Mouse (Mus musculus) midbrain, embryonic 11.5 days (tissue): ENCODE measurements around the gene Pifo. TPM values are rescaled to one million over a fixed set of nuclear protein-coding genes. Genes with fewer than 3 reads are reported as not detected.
"Not testable (repeated sequence)": the region's sequence is repeated elsewhere in the genome, so short reads cannot be mapped to it uniquely, and the experiment has no call there.

Source experiments
- ATAC-seq: fragments of 200-750 bp; cut with Nextera tagmentation; 2 replicates; pipeline ENCODE4 v1.8.0; 2017; ENCODE audit warnings: moderate TSS enrichment, moderate library complexity; ENCODE audit not compliant: low FRiP score
- DNase-seq: peaks from one replicate; pipeline ENCODE4 v3.0.0; 2015; ENCODE audit warnings: low spot score; ENCODE audit errors: missing footprints
- H3K27ac ChIP-seq: fragments of 300-500 bp; sonication (generic); 2 replicates; pipeline ENCODE4 v1.5.1; 2014; ENCODE audit warnings: low read depth, low read length
- H3K27me3 ChIP-seq: fragments of 300-500 bp; sonication (generic); 2 replicates; pipeline ENCODE4 v1.6.1; 2014; ENCODE audit warnings: mild to moderate bottlenecking, low read length, moderate library complexity, mixed read lengths; ENCODE audit not compliant: control insufficient read depth, insufficient read depth
- H3K36me3 ChIP-seq: fragments of 300-500 bp; sonication (generic); 2 replicates; pipeline ENCODE4 v1.6.1; 2014; ENCODE audit warnings: mild to moderate bottlenecking, low read length, moderate library complexity, mixed read lengths; ENCODE audit not compliant: control insufficient read depth, insufficient read depth
- H3K4me1 ChIP-seq: fragments of 300-500 bp; sonication (generic); 2 replicates; pipeline ENCODE4 v1.6.1; 2014; ENCODE audit warnings: low read length; ENCODE audit not compliant: control insufficient read depth, insufficient read depth
- H3K4me2 ChIP-seq: fragments of 300-500 bp; sonication (generic); 2 replicates; pipeline ENCODE4 v1.6.1; 2014; ENCODE audit warnings: mild to moderate bottlenecking, moderate library complexity
- H3K4me3 ChIP-seq: fragments of 300-500 bp; sonication (generic); 2 replicates; pipeline ENCODE4 v1.5.1; 2014; ENCODE audit warnings: low read depth, low read length
- H3K9ac ChIP-seq: fragments of 300-500 bp; sonication (generic); 2 replicates; pipeline ENCODE4 v1.6.1; 2014; ENCODE audit warnings: low read length
- H3K9me3 ChIP-seq: fragments of 300-500 bp; sonication (generic); 2 replicates; pipeline ENCODE4 v1.6.1; 2016; ENCODE audit warnings: low read length; ENCODE audit not compliant: control insufficient read depth
- WGBS: fragments of 180-500 bp; shearing (Covaris S2); extraction: QIAGEN DNeasy Blood & Tissue Kit; methylation state at CpG from one replicate; pipeline ENCODE4 v1.1.7; 2014; 5-methylcytosine and 5-hydroxymethylcytosine counted together
- polyA plus RNA-seq: library from polyadenylated mRNA; unstranded; fragments of >200 nt; fragmentation: Nextera tagmentation; extraction: Ambion mirVana; gene quantifications from 2 replicates; pipeline ENCODE4 v1.2.1, GENCODE M21; 2014

Pifo gene
- polyA plus RNA-seq, result 0.20 TPM in 1 of 2 replicates, not detected in the other

- no peaks in the 10 kb centered on the region for H3K27me3 ChIP-seq
- H3K4me1 ChIP-seq, result no peaks in the 10 kb centered on the region
- H3K9ac ChIP-seq, result no peak within 1 kb of the TSS
- H3K36me3 ChIP-seq, result no peaks in the 10 kb centered on the region
- no peak for DNase-seq
- H3K4me2 ChIP-seq, result no peak within 1 kb of the TSS
- 89% methylated on average over 2 of the region's 2 CpGs for WGBS
- no peak within 1 kb of the TSS for H3K27ac ChIP-seq
- no peak within 1 kb of the TSS for H3K4me3 ChIP-seq
- no peaks in the 10 kb centered on the region for H3K9me3 ChIP-seq
- no peak for ATAC-seq
These were observed at the start of gene Pifo for GRCm38 (mm10) chr3:106014546-106014945. Pifo (minus strand) TSS chr3:106014646.

- Histone ChIP-seq H3K9me3 (no peaks in the 10 kb centered on the region), H3K4me3 (no peak overlapping the region), H3K36me3 (no peaks in the 10 kb centered on the region), H3K9ac (no peak overlapping the region), H3K27me3 (no peaks in the 10 kb centered on the region), H3K4me2 (no peak overlapping the region), H3K4me1 (no peaks in the 10 kb centered on the region), H3K27ac (no peak overlapping the region)
- ATAC-seq (no peak), DNase-seq (no peak)
- 69% methylated on average over 3 of the region's 3 CpGs for WGBS
These were observed 43.5 kb upstream of the Pifo start for GRCm38 (mm10) chr3:106057966-106058365.

- Histone ChIP-seq H3K9ac (no peak overlapping the region), H3K4me1 (no peaks in the 10 kb centered on the region), H3K9me3 (no peaks in the 10 kb centered on the region), H3K4me2 (no peak overlapping the region), H3K27ac (no peak overlapping the region), H3K27me3 (no peaks in the 10 kb centered on the region), H3K4me3 (no peak overlapping the region), H3K36me3 (no peaks in the 10 kb centered on the region)
- DNase-seq (no peak), ATAC-seq (no peak)
- 68% methylated on average over 18 of the region's 18 CpGs for WGBS
These were observed 37.5 kb upstream of the Pifo start for GRCm38 (mm10) chr3:106051896-106052295.

- Histone ChIP-seq H3K4me1 (no peaks in the 10 kb centered on the region), H3K27me3 (no peaks in the 10 kb centered on the region), H3K36me3 (no peaks in the 10 kb centered on the region), H3K4me2 (no peak overlapping the region), H3K4me3 (no peak overlapping the region), H3K9me3 (no peaks in the 10 kb centered on the region), H3K9ac (no peak overlapping the region), H3K27ac (no peak overlapping the region)
- ATAC-seq (no peak), DNase-seq (no peak)
- 92% methylated on average over 2 of the region's 2 CpGs for WGBS
These were observed 25.9 kb upstream of the Pifo start for GRCm38 (mm10) chr3:106040306-106040705.

- DNase-seq (no peak), ATAC-seq (no peak)
- 89% methylated on average over 1 of the region's 1 CpGs for WGBS
- no peaks in the 10 kb centered on the region for H3K27me3 ChIP-seq
- H3K4me3 ChIP-seq, result no peak within 1 kb of the TSS
- H3K9ac ChIP-seq, result no peak within 1 kb of the TSS
- no peaks in the 10 kb centered on the region for H3K9me3 ChIP-seq
- H3K36me3 ChIP-seq, result no peaks in the 10 kb centered on the region
- no peak within 1 kb of the TSS for H3K27ac ChIP-seq
- H3K4me2 ChIP-seq, result no peak within 1 kb of the TSS
- H3K4me1 ChIP-seq, result no peaks in the 10 kb centered on the region
These were observed 18.3 kb upstream of the Pifo start, which contains the start of gene Chil5 for GRCm38 (mm10) chr3:106032781-106033180. Chil5 (minus strand) TSS chr3:106032814.

- no peak overlapping the region for H3K9ac ChIP-seq
- no peak for DNase-seq
- no peak overlapping the region for H3K4me3 ChIP-seq
- H3K4me2 ChIP-seq, result no peak overlapping the region
- 80% methylated on average over 2 of the region's 2 CpGs for WGBS
- H3K27me3 ChIP-seq, result no peaks in the 10 kb centered on the region
- H3K9me3 ChIP-seq, result no peaks in the 10 kb centered on the region
- no peaks in the 10 kb centered on the region for H3K4me1 ChIP-seq
- ATAC-seq, result no peak
- H3K36me3 ChIP-seq, result no peaks in the 10 kb centered on the region
- H3K27ac ChIP-seq, result no peak overlapping the region
These were observed 9.7 kb upstream of the Pifo start for GRCm38 (mm10) chr3:106024135-106024534.

- DNase-seq, result no peak
- H3K36me3 ChIP-seq, result no peaks in the 10 kb centered on the region
- no peaks in the 10 kb centered on the region for H3K9me3 ChIP-seq
- no peak overlapping the region for H3K4me3 ChIP-seq
- no peak overlapping the region for H3K9ac ChIP-seq
- no peaks in the 10 kb centered on the region for H3K27me3 ChIP-seq
- no peak overlapping the region for H3K27ac ChIP-seq
- H3K4me1 ChIP-seq, result no peaks in the 10 kb centered on the region
- no peak overlapping the region for H3K4me2 ChIP-seq
- no peak for ATAC-seq
These were observed 7.4 kb upstream of the Pifo start for GRCm38 (mm10) chr3:106021840-106022239.

GRCm38 (mm10) chr3:106003360-106003759 lies 11.1 kb downstream of the Pifo start:
- not testable (repeated sequence) for H3K4me1 ChIP-seq

GRCm38 (mm10) chr3:106001416-106002370 lies 12.8 kb downstream of the Pifo start:
- Histone ChIP-seq H3K4me1 (peaks cover 7% of the 10 kb centered on the region; the same call in 1 of the 2 replicates), H3K4me2 (peak overlapping the region; percentile 38), H3K9ac (no peak overlapping the region; the same call in 1 of the 2 replicates), H3K9me3 (no peaks in the 10 kb centered on the region), H3K4me3 (peak overlapping the region; percentile 16; the same call in 1 of the 2 replicates), H3K27me3 (no peaks in the 10 kb centered on the region), H3K36me3 (no peaks in the 10 kb centered on the region), H3K27ac (no peak overlapping the region)
- ATAC-seq, result peak; percentile 96
- DNase-seq, result peak; percentile 85
- WGBS, result 19% methylated on average over 17 of the region's 17 CpGs

More at GRCm38 (mm10) chr3:106003360-106003759, 11.1 kb downstream of the Pifo start:
- H3K4me3 ChIP-seq, H3K4me2 ChIP-seq, H3K9me3 ChIP-seq, H3K36me3 ChIP-seq, ATAC-seq, DNase-seq, H3K9ac ChIP-seq, H3K27ac ChIP-seq, H3K27me3 ChIP-seq: not testable (repeated sequence)
- WGBS, result 74% methylated on average over 10 of the region's 10 CpGs
